Mouse (Mus musculus) monocyte, adult 59 days (primary cell): ENCODE results near the gene Vmn1r48. TPM values are rescaled to one million over a fixed set of nuclear protein-coding genes. Genes with fewer than 3 reads are reported as not detected.

ENCODE experiments used
- total RNA-seq, 2 experiments: library from RNA; stranded (reverse); gene quantifications; one replicate each; pipeline ENCODE4 v1.2.4; 2023

Vmn1r48 gene
- total RNA-seq: not detected

DNA sequence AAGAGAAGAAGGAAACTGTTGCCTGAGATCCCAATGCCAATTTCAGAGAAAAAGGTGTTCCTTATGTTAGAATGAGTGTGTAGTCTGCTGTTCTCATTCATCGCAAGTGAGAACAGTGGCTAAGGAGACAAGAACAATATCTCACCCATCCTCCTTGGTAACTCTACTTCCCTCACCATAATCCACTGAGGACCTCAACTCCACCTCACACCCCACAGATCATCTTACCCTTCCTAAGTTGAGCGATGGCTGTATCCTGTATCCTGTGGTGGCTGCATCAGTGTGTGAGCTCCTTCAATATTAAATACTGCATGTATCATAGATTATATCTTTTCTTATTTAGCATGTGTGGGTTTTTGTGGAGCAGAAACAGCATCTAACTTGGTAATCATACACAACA is at the start of gene Vmn1r48:
Gene Vmn1r48, minus strand, starts transcription at position 101 of the 400 bp plus-strand sequence.

DNA sequence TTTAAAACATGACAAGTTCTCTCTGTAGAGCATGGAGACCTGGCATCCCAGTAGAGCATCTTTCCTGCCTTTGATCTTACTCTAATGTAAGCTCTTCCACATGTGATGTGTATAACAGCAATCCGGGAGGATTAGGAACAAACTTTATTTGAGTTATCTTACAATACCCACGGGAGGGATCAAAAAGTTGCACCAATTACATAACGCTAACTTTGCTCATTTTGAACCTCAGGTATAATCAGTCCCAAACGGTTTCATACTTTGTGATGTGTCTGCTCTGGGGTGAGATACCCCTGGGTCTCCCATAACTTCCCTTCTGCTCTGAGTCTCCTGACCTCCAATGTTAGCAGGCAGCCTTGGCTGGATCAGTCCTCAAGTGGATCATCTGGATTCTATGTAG is 41.8 kb upstream of the Vmn1r48 start, which contains the start of gene Vmn1r49:
Gene Vmn1r49, minus strand, starts transcription at position 101 of the 400 bp plus-strand sequence.

DNA sequence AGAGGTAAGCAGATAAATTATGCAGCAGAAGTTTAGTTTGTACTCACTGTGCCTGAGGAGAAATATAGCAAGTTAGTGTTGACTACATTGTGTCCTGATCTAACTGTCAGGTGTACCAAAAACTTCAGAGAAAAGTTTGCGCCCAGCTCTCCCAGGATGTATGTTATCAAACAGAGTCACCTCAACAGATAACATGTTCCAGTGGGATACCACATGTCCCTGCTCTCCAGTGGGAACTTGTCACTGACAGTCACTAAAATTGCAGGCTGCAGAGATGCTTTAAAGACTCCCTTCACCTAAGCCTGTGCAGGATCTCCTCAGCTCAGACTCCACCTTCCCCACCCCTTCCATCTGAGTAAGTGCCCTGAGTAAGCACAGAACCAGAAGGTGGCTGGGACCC is 20.8 kb downstream of the Vmn1r48 start, which contains the start of gene Vmn1r47:
Gene Vmn1r47, plus strand, starts transcription at position 301 of the 400 bp plus-strand sequence.

Other genes starting within 250 kb of the Vmn1r48 start
- gene Vmn1r42, start 160.4 kb downstream of the Vmn1r48 start, total RNA-seq: not detected
- gene Vmn1r43, start 160.4 kb downstream of the Vmn1r48 start, total RNA-seq: not detected
- gene Vmn1r44, start 153.2 kb downstream of the Vmn1r48 start, total RNA-seq: not detected
- not detected for gene Vmn1r45, start 96.2 kb downstream of the Vmn1r48 start, total RNA-seq
- gene Vmn1r46, start 67.5 kb downstream of the Vmn1r48 start, total RNA-seq: not detected
- gene Vmn1r47, start 20.7 kb downstream of the Vmn1r48 start, total RNA-seq: not detected
- not detected for gene Vmn1r49, start 41.7 kb upstream of the Vmn1r48 start, total RNA-seq
- not detected for gene Vmn1r50, start 64.6 kb upstream of the Vmn1r48 start, total RNA-seq
- gene Vmn1r51, start 85.8 kb upstream of the Vmn1r48 start, total RNA-seq: not detected
- gene Vmn1r52, start 138.0 kb upstream of the Vmn1r48 start, total RNA-seq: not detected
- not detected for gene V1ra8, start 166.0 kb upstream of the Vmn1r48 start, total RNA-seq
- not detected for gene Vmn1r53, start 187.6 kb upstream of the Vmn1r48 start, total RNA-seq
- not detected for gene Vmn1r54, start 209.5 kb upstream of the Vmn1r48 start, total RNA-seq